Mouse (Mus musculus) embryo, embryonic 9.5 days (tissue): ENCODE measurements around the gene Arhgef2.

ENCODE experiments used
- DNase-seq: peaks from one replicate; pipeline ENCODE4 v3.0.0-alpha.2; 2017; ENCODE audit errors: extremely low spot score

The Arhgef2 gene

GRCm38 (mm10) chr3:88683814-88684213, 78.0 kb downstream of the Arhgef2 start:
- no peak for DNase-seq

DNA sequence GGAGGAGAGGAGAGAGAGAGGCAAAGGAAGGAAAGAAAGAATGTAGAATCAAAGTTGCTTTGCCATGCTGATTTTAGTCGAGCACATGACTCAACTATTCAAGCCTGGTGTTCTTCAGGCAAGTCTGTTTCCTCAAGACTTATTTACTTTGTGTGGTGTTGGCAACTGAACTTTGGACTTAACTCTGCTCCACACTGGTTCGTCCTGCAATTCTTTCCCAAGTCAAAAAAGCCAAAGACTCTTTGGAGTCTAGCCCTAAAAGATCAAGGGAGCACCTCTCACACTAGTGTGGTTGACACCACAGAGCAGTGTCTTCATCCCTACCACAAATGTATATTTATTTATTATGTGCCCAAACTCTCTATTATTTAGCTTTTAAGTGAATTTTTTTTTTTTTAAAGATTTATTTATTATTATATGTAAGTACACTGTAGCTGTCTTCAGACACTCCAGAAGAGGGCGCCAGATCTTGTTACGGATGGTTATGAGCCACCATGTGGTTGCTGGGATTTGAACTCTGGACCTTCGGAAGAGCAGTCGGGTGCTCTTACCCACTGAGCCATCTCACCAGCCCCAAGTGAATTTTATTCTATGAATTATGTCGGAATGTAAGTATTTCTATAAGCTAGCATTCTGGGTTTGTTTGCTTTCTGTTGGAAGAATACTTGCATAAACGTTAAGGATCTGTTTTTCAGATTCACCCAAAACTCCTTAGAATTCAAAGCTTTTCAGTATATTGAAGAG, 78.6 kb downstream of the Arhgef2 start:
- no peak for DNase-seq

- peak; percentile 96 for DNase-seq
Measured at GRCm38 (mm10) chr3:88684980-88685941, 79.5 kb downstream of the Arhgef2 start, which contains the start of gene Khdc4. TSS of gene Khdc4 (plus strand) at chr3:88685803.

DNA sequence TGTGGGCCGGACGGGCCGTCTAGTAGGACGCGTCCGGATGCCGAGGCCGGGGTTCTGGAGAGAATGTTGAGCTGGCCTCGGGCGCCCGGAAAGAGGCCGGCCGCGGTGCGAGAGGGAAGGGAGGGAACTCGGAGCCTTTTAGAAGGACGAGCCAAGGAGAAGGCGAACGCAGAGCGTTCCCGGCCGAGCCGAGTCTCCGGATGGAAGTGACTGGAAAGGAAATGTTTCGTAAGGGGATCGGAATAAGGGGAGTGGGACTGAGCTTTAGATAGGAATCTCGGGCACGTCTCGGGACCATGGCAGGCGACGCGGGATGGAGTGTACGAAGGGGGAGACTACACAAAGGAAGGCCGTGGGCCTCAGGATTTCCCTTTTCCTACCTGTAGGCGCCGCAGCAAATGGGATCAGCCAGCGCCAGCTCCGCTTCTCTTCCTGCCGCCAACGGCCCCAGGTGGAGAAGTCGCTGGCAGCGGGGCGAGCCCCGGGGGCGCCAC, 80.2 kb downstream of the Arhgef2 start:
- DNase-seq = no peak

- DNase-seq = no peak
Measured at GRCm38 (mm10) chr3:88686734-88687611, 81.2 kb downstream of the Arhgef2 start.

DNA sequence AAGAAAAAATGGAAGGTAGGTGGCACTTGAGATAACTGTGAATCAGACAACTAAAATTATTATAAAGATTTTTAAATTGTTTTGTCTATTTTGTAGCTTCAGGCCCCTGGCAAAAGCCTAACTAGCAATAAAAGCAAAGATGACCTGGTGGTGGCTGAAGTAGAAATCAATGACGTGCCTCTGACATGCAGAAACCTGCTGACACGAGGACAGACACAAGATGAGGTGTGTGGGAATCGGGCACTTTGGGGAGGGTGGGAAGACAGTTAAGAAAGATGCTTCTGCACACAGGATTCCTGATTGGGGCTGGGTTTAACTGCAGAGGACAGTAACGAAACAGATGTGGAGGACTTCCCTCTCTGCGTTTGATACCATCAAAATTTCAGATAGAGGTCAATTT, 83.3 kb downstream of the Arhgef2 start:
- DNase-seq = no peak

DNA sequence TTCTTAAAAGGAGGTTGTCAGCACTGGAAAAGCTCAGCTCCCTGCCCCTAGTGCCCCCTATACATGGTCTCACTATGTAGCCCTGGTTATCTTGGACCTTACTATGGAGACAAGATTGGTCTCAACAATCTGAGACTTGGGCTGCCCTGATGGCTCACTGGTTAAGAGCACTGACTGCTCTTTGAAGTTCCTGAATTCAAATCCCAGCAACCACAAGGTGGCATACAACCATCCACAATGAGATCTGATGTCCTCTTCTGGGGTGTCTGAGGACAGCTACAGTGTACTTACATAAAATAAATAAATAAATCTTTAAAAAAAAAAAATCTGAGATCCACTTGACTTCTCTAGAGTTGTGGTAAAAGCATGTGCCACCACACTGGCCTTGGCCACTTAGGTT, 89.8 kb downstream of the Arhgef2 start:
- DNase-seq = no peak
